Mouse (Mus musculus) hindbrain, embryonic 15.5 days (tissue): ENCODE measurements at regions not wholly inside any gene's neighbourhood (a gene's known extent, or its start where the extent isn't known, plus 50 kb on each side); places are given as distances from the start of the nearest gene placed in this dataset.
A peak's percentile ranks its signal among the peaks of the same experiment; 100 is the strongest.

Experiments
- ATAC-seq: fragments of 200-750 bp; cut with Nextera tagmentation; 2 replicates; pipeline ENCODE4 v1.8.0; 2017; ENCODE audit warnings: low read depth, moderate number of reproducible peaks, moderate TSS enrichment; ENCODE audit not compliant: low FRiP score
- H3K27ac ChIP-seq: fragments of 300-500 bp; sonication (generic); replicated peaks from 2 replicates; pipeline ENCODE4 v1.5.1; 2015; ENCODE audit warnings: mild to moderate bottlenecking, inconsistent platforms
- H3K27me3 ChIP-seq: fragments of 300-500 bp; sonication (generic); 2 replicates; pipeline ENCODE4 v1.6.1; 2015; ENCODE audit warnings: control low read depth, inconsistent platforms
- H3K36me3 ChIP-seq: fragments of 300-500 bp; sonication (generic); 2 replicates; pipeline ENCODE4 v1.6.1; 2015; ENCODE audit warnings: control low read depth, inconsistent platforms
- H3K4me1 ChIP-seq: fragments of 300-500 bp; sonication (generic); replicated peaks from 2 replicates; pipeline ENCODE4 v1.6.1; 2015; ENCODE audit warnings: control low read depth, inconsistent platforms
- H3K4me2 ChIP-seq: fragments of 300-500 bp; sonication (generic); 2 replicates; pipeline ENCODE4 v1.6.1; 2015; ENCODE audit warnings: moderate library complexity, mild to moderate bottlenecking, inconsistent platforms
- H3K4me3 ChIP-seq: fragments of 300-500 bp; sonication (generic); 2 replicates; pipeline ENCODE4 v1.5.1; 2015; ENCODE audit warnings: mild to moderate bottlenecking, inconsistent platforms
- H3K9ac ChIP-seq: fragments of 300-500 bp; sonication (generic); 2 replicates; pipeline ENCODE4 v1.6.1; 2015; ENCODE audit warnings: inconsistent platforms
- H3K9me3 ChIP-seq: fragments of 300-500 bp; sonication (generic); 2 replicates; pipeline ENCODE4 v1.6.1; 2016; ENCODE audit warnings: control low read depth, inconsistent platforms
- WGBS: fragments of 180-500 bp; shearing (Covaris S2); methylation state at CpG from one replicate; pipeline ENCODE4 v1.1.7; 2015; 5-methylcytosine and 5-hydroxymethylcytosine counted together

- Histone ChIP-seq H3K9ac (no peak overlapping the region), H3K27me3 (no peaks in the 10 kb centered on the region), H3K4me3 (no peak overlapping the region), H3K9me3 (no peaks in the 10 kb centered on the region), H3K27ac (no peak overlapping the region), H3K4me1 (no peaks in the 10 kb centered on the region), H3K36me3 (no peaks in the 10 kb centered on the region), H3K4me2 (no peak overlapping the region)
- WGBS: 80% methylated on average over 3 of the region's 3 CpGs
- ATAC-seq: no peak
These were observed 137.0 kb upstream of the Irs2 start for GRCm38 (mm10) chr8:11145251-11145650.

- no peak overlapping the region for H3K9ac ChIP-seq
- no peaks in the 10 kb centered on the region for H3K36me3 ChIP-seq
- 96% methylated on average over 1 of the region's 1 CpGs for WGBS
- H3K4me2 ChIP-seq: no peak overlapping the region
- H3K27me3 ChIP-seq: no peaks in the 10 kb centered on the region
- no peaks in the 10 kb centered on the region for H3K4me1 ChIP-seq
- no peak overlapping the region for H3K27ac ChIP-seq
- ATAC-seq: no peak
- H3K9me3 ChIP-seq: no peaks in the 10 kb centered on the region
- H3K4me3 ChIP-seq: no peak overlapping the region
These were observed 132.3 kb upstream of the Irs2 start for GRCm38 (mm10) chr8:11140566-11140965.

GRCm38 (mm10) chr8:11139294-11139693 lies 131.0 kb upstream of the Irs2 start:
- Histone ChIP-seq H3K4me3 (no peak overlapping the region), H3K9ac (no peak overlapping the region), H3K4me1 (no peaks in the 10 kb centered on the region), H3K9me3 (no peaks in the 10 kb centered on the region), H3K4me2 (no peak overlapping the region), H3K27ac (no peak overlapping the region), H3K27me3 (no peaks in the 10 kb centered on the region), H3K36me3 (no peaks in the 10 kb centered on the region)
- WGBS: 65% methylated on average over 2 of the region's 2 CpGs
- no peak for ATAC-seq

- ATAC-seq: no peak
- no peaks in the 10 kb centered on the region for H3K9me3 ChIP-seq
- no peaks in the 10 kb centered on the region for H3K4me1 ChIP-seq
- no peaks in the 10 kb centered on the region for H3K36me3 ChIP-seq
- 97% methylated on average over 5 of the region's 5 CpGs for WGBS
- H3K4me2 ChIP-seq: no peak overlapping the region
- no peak overlapping the region for H3K27ac ChIP-seq
- no peaks in the 10 kb centered on the region for H3K27me3 ChIP-seq
- H3K9ac ChIP-seq: no peak overlapping the region
- H3K4me3 ChIP-seq: no peak overlapping the region
These were observed 130.2 kb upstream of the Irs2 start for GRCm38 (mm10) chr8:11138302-11139020.

GRCm38 (mm10) chr8:11136566-11136965 lies 128.3 kb upstream of the Irs2 start:
- H3K4me2 ChIP-seq: no peak overlapping the region
- H3K9me3 ChIP-seq: no peaks in the 10 kb centered on the region
- no peaks in the 10 kb centered on the region for H3K4me1 ChIP-seq
- no peaks in the 10 kb centered on the region for H3K27me3 ChIP-seq
- ATAC-seq: no peak
- no peak overlapping the region for H3K9ac ChIP-seq
- WGBS: 92% methylated on average over 4 of the region's 4 CpGs
- no peaks in the 10 kb centered on the region for H3K36me3 ChIP-seq
- no peak overlapping the region for H3K4me3 ChIP-seq
- H3K27ac ChIP-seq: no peak overlapping the region

- no peaks in the 10 kb centered on the region for H3K36me3 ChIP-seq
- H3K4me1 ChIP-seq: no peaks in the 10 kb centered on the region
- no peak overlapping the region for H3K4me2 ChIP-seq
- H3K27ac ChIP-seq: no peak overlapping the region
- no peak overlapping the region for H3K4me3 ChIP-seq
- H3K9me3 ChIP-seq: no peaks in the 10 kb centered on the region
- WGBS: 88% methylated on average over 11 of the region's 11 CpGs
- no peak for ATAC-seq
- no peak overlapping the region for H3K9ac ChIP-seq
- no peaks in the 10 kb centered on the region for H3K27me3 ChIP-seq
These were observed 126.9 kb upstream of the Irs2 start for GRCm38 (mm10) chr8:11135135-11135534.

GRCm38 (mm10) chr8:11134562-11134961 lies 126.3 kb upstream of the Irs2 start:
- ATAC-seq: no peak
- WGBS: 92% methylated on average over 4 of the region's 4 CpGs
- H3K4me2 ChIP-seq: no peak overlapping the region
- H3K27ac ChIP-seq: no peak overlapping the region
- no peak overlapping the region for H3K9ac ChIP-seq
- H3K4me1 ChIP-seq: no peaks in the 10 kb centered on the region
- H3K27me3 ChIP-seq: no peaks in the 10 kb centered on the region
- no peaks in the 10 kb centered on the region for H3K36me3 ChIP-seq
- H3K4me3 ChIP-seq: no peak overlapping the region
- H3K9me3 ChIP-seq: no peaks in the 10 kb centered on the region

- peaks cover 6% of the 10 kb centered on the region for H3K4me1 ChIP-seq
- no peak overlapping the region for H3K4me2 ChIP-seq
- no peak overlapping the region for H3K4me3 ChIP-seq
- no peak overlapping the region for H3K27ac ChIP-seq
- ATAC-seq: no peak
- H3K36me3 ChIP-seq: no peaks in the 10 kb centered on the region
- H3K9ac ChIP-seq: no peak overlapping the region
- H3K27me3 ChIP-seq: no peaks in the 10 kb centered on the region
- WGBS: 57% methylated on average over 5 of the region's 5 CpGs
- H3K9me3 ChIP-seq: no peaks in the 10 kb centered on the region
These were observed 110.9 kb upstream of the Irs2 start for GRCm38 (mm10) chr8:11119030-11119634.

- peaks cover 6% of the 10 kb centered on the region for H3K4me1 ChIP-seq
- H3K9me3 ChIP-seq: no peaks in the 10 kb centered on the region
- 0 out of 2 replicates have a peak overlapping the region, but pooled peaks have one; percentile 14 for H3K27ac ChIP-seq
- no peaks in the 10 kb centered on the region for H3K27me3 ChIP-seq
- H3K4me3 ChIP-seq: no peak overlapping the region
- WGBS: 57% methylated on average over 5 of the region's 5 CpGs
- no peak overlapping the region for H3K4me2 ChIP-seq
- H3K36me3 ChIP-seq: no peaks in the 10 kb centered on the region
- H3K9ac ChIP-seq: no peak overlapping the region
- ATAC-seq: no peak
These were observed 108.3 kb upstream of the Irs2 start for GRCm38 (mm10) chr8:11116534-11116933.

GRCm38 (mm10) chr8:11115210-11115609 lies 107.0 kb upstream of the Irs2 start:
- WGBS: 42% methylated on average over 6 of the region's 6 CpGs

GRCm38 (mm10) chr8:11114531-11114930 lies 106.3 kb upstream of the Irs2 start:
- H3K36me3 ChIP-seq: no peaks in the 10 kb centered on the region
- no peaks in the 10 kb centered on the region for H3K9me3 ChIP-seq
- no peak overlapping the region for H3K4me2 ChIP-seq
- peaks cover 6% of the 10 kb centered on the region for H3K4me1 ChIP-seq
- H3K4me3 ChIP-seq: no peak overlapping the region
- H3K9ac ChIP-seq: no peak overlapping the region
- WGBS: 56% methylated on average over 8 of the region's 8 CpGs
- H3K27me3 ChIP-seq: no peaks in the 10 kb centered on the region
- no peak for ATAC-seq
- no peak overlapping the region for H3K27ac ChIP-seq

More at GRCm38 (mm10) chr8:11115210-11115609, 107.0 kb upstream of the Irs2 start:
- H3K36me3 ChIP-seq: no peaks in the 10 kb centered on the region
- no peak overlapping the region for H3K4me3 ChIP-seq
- H3K4me2 ChIP-seq: no peak overlapping the region
- no peak overlapping the region for H3K27ac ChIP-seq
- no peaks in the 10 kb centered on the region for H3K27me3 ChIP-seq
- no peak overlapping the region for H3K9ac ChIP-seq
- ATAC-seq: no peak
- H3K9me3 ChIP-seq: no peaks in the 10 kb centered on the region
- H3K4me1 ChIP-seq: peaks cover 6% of the 10 kb centered on the region

GRCm38 (mm10) chr8:11112908-11113532 lies 104.8 kb upstream of the Irs2 start:
- Histone ChIP-seq H3K36me3 (no peaks in the 10 kb centered on the region), H3K27ac (no peak overlapping the region), H3K4me2 (no peak overlapping the region), H3K27me3 (no peaks in the 10 kb centered on the region), H3K9ac (no peak overlapping the region), H3K4me1 (peaks cover 6% of the 10 kb centered on the region), H3K4me3 (no peak overlapping the region), H3K9me3 (no peaks in the 10 kb centered on the region)
- WGBS: 76% methylated on average over 7 of the region's 7 CpGs
- no peak for ATAC-seq
